Mouse (Mus musculus) lung, adult 2 months (tissue): ENCODE measurements around the gene Lrba. TPM values are rescaled to one million over a fixed set of nuclear protein-coding genes. Genes with fewer than 3 reads are reported as not detected.

Source experiments
- DNase-seq: peaks from one replicate; pipeline ENCODE4 v3.0.0; 2022
- H3K4me1 ChIP-seq: fragments of 200-500 bp; 2 replicates; pipeline ENCODE4 v1.6.1; 2011; ENCODE audit warnings: low read length; ENCODE audit not compliant: control insufficient read depth, insufficient read depth
- H3K4me3 ChIP-seq: fragments of 200-500 bp; replicated peaks from 2 replicates; pipeline ENCODE3; 2011; ENCODE audit warnings: low read depth, mild to moderate bottlenecking, control low read depth, low read length; ENCODE audit errors: extremely low read depth
- CTCF ChIP-seq: fragments of 200-500 bp; IDR thresholded peaks from 2 replicates; pipeline ENCODE4 v1.5.1; 2011; ENCODE audit warnings: mild to moderate bottlenecking, low read length, control low read depth; ENCODE audit not compliant: insufficient read depth
- POLR2A ChIP-seq: fragments of 200-500 bp; IDR thresholded peaks from 2 replicates; pipeline ENCODE4 v1.6.1; 2011; ENCODE audit warnings: low read depth, mild to moderate bottlenecking, control low read depth, low read length, borderline replicate concordance; ENCODE audit errors: extremely low read depth
- WGBS: fragments of 180-500 bp; shearing (Covaris S2); methylation state at CpG from one replicate; pipeline ENCODE4 v1.1.7; 2018; 5-methylcytosine and 5-hydroxymethylcytosine counted together
- polyA plus RNA-seq: library from polyadenylated mRNA; depleted of rRNA; stranded (reverse); fragments of >200 nt; gene quantifications from 2 replicates; pipeline ENCODE4 v1.2.3, GENCODE M21; 2012

Lrba gene
- polyA plus RNA-seq, 1 experiment = 13.5 TPM

GRCm38 (mm10) chr3:86797871-86798460 is 573.5 kb downstream of the Lrba start:
- TF ChIP-seq POLR2A = no peak
- no peak for TF ChIP-seq CTCF
- H3K4me3 ChIP-seq = no peak overlapping the region
- no peak for DNase-seq
- peaks cover 5% of the 10 kb centered on the region for H3K4me1 ChIP-seq
- 83% methylated on average over 13 of the region's 13 CpGs for WGBS

GRCm38 (mm10) chr3:86799041-86799440 is 574.6 kb downstream of the Lrba start:
- Histone ChIP-seq H3K4me3 (no peak overlapping the region), H3K4me1 (no peaks in the 10 kb centered on the region; the same call in 1 of the 2 replicates)
- no peak for TF ChIP-seq POLR2A
- no peak for TF ChIP-seq CTCF
- DNase-seq = no peak
- WGBS = 84% methylated on average over 9 of the region's 9 CpGs

GRCm38 (mm10) chr3:86800841-86801240 is 576.4 kb downstream of the Lrba start:
- no peak for TF ChIP-seq POLR2A
- no peak for TF ChIP-seq CTCF
- DNase-seq = no peak
- 84% methylated on average over 8 of the region's 8 CpGs for WGBS
- no peak overlapping the region for H3K4me3 ChIP-seq
- H3K4me1 ChIP-seq = no peaks in the 10 kb centered on the region

GRCm38 (mm10) chr3:86802825-86803224 is 578.3 kb downstream of the Lrba start:
- WGBS = 50% methylated on average over 8 of the region's 8 CpGs
- TF ChIP-seq POLR2A = no peak
- TF ChIP-seq CTCF = no peak
- no peak for DNase-seq

GRCm38 (mm10) chr3:86804265-86804664 is 579.8 kb downstream of the Lrba start:
- Histone ChIP-seq H3K4me1 (no peaks in the 10 kb centered on the region), H3K4me3 (no peak overlapping the region)
- TF ChIP-seq POLR2A (no peak), CTCF (no peak)
- WGBS = 88% methylated on average over 9 of the region's 9 CpGs
- DNase-seq = no peak

More at GRCm38 (mm10) chr3:86802825-86803224, 578.3 kb downstream of the Lrba start:
- Histone ChIP-seq H3K4me3 (no peak overlapping the region), H3K4me1 (no peaks in the 10 kb centered on the region)

- no peak for TF ChIP-seq CTCF
- TF ChIP-seq POLR2A = no peak
- 95% methylated on average over 9 of the region's 9 CpGs for WGBS
- Histone ChIP-seq H3K4me3 (no peak overlapping the region), H3K4me1 (no peaks in the 10 kb centered on the region)
- DNase-seq = no peak
Measured at GRCm38 (mm10) chr3:86806834-86807233, 582.4 kb downstream of the Lrba start.

- H3K4me3 ChIP-seq = no peak overlapping the region
- 75% methylated on average over 14 of the region's 14 CpGs for WGBS
- TF ChIP-seq CTCF (peak; percentile 46), POLR2A (no peak)
- no peak for DNase-seq
- no peaks in the 10 kb centered on the region for H3K4me1 ChIP-seq
Measured at GRCm38 (mm10) chr3:86807750-86808467, 583.4 kb downstream of the Lrba start.

GRCm38 (mm10) chr3:86809199-86809598 is 584.7 kb downstream of the Lrba start:
- no peak for DNase-seq

GRCm38 (mm10) chr3:86809646-86810045 is 585.2 kb downstream of the Lrba start:
- H3K4me3 ChIP-seq = no peak overlapping the region
- no peak for DNase-seq
- no peaks in the 10 kb centered on the region for H3K4me1 ChIP-seq
- TF ChIP-seq POLR2A = no peak
- no peak for TF ChIP-seq CTCF
- WGBS = 52% methylated on average over 2 of the region's 2 CpGs

More at GRCm38 (mm10) chr3:86809199-86809598, 584.7 kb downstream of the Lrba start:
- Histone ChIP-seq H3K4me1 (no peaks in the 10 kb centered on the region), H3K4me3 (no peak overlapping the region)
- 73% methylated on average over 9 of the region's 9 CpGs for WGBS
- no peak for TF ChIP-seq CTCF
- TF ChIP-seq POLR2A = no peak

- TF ChIP-seq CTCF = no peak
- TF ChIP-seq POLR2A = no peak
- WGBS = 90% methylated on average over 5 of the region's 5 CpGs
- H3K4me3 ChIP-seq = no peak overlapping the region
- H3K4me1 ChIP-seq = no peaks in the 10 kb centered on the region
- DNase-seq = no peak
Measured at GRCm38 (mm10) chr3:86810908-86811307, 586.4 kb downstream of the Lrba start.
